Mouse (Mus musculus) right cerebral cortex, postnatal 10 days (tissue): ENCODE results near the gene Anp32e.
"Not testable (repeated sequence)": the region's sequence is repeated elsewhere in the genome, so short reads cannot be mapped to it uniquely, and the experiment has no call there.

ENCODE experiments used
- DNase-seq, 2 experiments: peaks; one replicate each; pipeline ENCODE4 v3.0.0; 2021; ENCODE audit warnings: low spot score in 2 of 2

The Anp32e gene

GRCm38 (mm10) chr3:95938835-95939234 lies 9.8 kb downstream of the Anp32e start:
- no peak for DNase-seq

GRCm38 (mm10) chr3:95942749-95943148 lies 13.7 kb downstream of the Anp32e start:
- DNase-seq, result no peak

- DNase-seq, result no peak
These were observed 14.2 kb downstream of the Anp32e start for GRCm38 (mm10) chr3:95943226-95943625.

GRCm38 (mm10) chr3:95944742-95945141 lies 15.7 kb downstream of the Anp32e start:
- DNase-seq, result no peak

- no peak for DNase-seq
These were observed 16.7 kb downstream of the Anp32e start for GRCm38 (mm10) chr3:95945731-95946240.

GRCm38 (mm10) chr3:95948325-95948724 lies 19.3 kb downstream of the Anp32e start:
- DNase-seq, result no peak

GRCm38 (mm10) chr3:95950763-95951551 lies 21.9 kb downstream of the Anp32e start:
- DNase-seq, result peak; percentile 90 to 94

GRCm38 (mm10) chr3:95951566-95951965 lies 22.5 kb downstream of the Anp32e start:
- not testable (repeated sequence) for DNase-seq

- no peak for DNase-seq
These were observed 24.0 kb downstream of the Anp32e start for GRCm38 (mm10) chr3:95953023-95953422.

GRCm38 (mm10) chr3:95953522-95953921 lies 24.5 kb downstream of the Anp32e start:
- no peak for DNase-seq

GRCm38 (mm10) chr3:95954648-95955173 lies 25.7 kb downstream of the Anp32e start:
- DNase-seq, result not testable (repeated sequence)

GRCm38 (mm10) chr3:95955318-95955717 lies 26.3 kb downstream of the Anp32e start:
- DNase-seq, result no peak

GRCm38 (mm10) chr3:95957359-95958148 lies 28.5 kb downstream of the Anp32e start:
- peak; percentile 75 to 77 for DNase-seq

GRCm38 (mm10) chr3:95959082-95959481 lies 30.0 kb downstream of the Anp32e start:
- no peak for DNase-seq

- no peak for DNase-seq
These were observed 30.8 kb downstream of the Anp32e start for GRCm38 (mm10) chr3:95959807-95960206.

- not testable (repeated sequence) for DNase-seq
These were observed 33.1 kb downstream of the Anp32e start for GRCm38 (mm10) chr3:95962182-95962581.

- DNase-seq, result no peak
These were observed 34.2 kb downstream of the Anp32e start for GRCm38 (mm10) chr3:95963230-95963629.

GRCm38 (mm10) chr3:95963681-95964080 lies 34.6 kb downstream of the Anp32e start:
- peak in 1 of 2 experiments; percentile 42 for DNase-seq

- peak in 1 of 2 experiments; percentile 55 for DNase-seq
These were observed 36.7 kb downstream of the Anp32e start for GRCm38 (mm10) chr3:95965518-95966451.

- DNase-seq, result no peak
These were observed 40.2 kb downstream of the Anp32e start for GRCm38 (mm10) chr3:95969277-95969676.

GRCm38 (mm10) chr3:95970661-95971060 lies 41.6 kb downstream of the Anp32e start:
- DNase-seq, result not testable (repeated sequence)
